Mouse (Mus musculus): ENCODE results near the gene Gfy. TPM values are rescaled to one million over a fixed set of nuclear protein-coding genes. Genes with fewer than 3 reads are reported as not detected.
A peak's percentile ranks its signal among the peaks of the same experiment; 100 is the strongest.

Gfy gene
- not detected for total RNA-seq (2022)

DNA sequence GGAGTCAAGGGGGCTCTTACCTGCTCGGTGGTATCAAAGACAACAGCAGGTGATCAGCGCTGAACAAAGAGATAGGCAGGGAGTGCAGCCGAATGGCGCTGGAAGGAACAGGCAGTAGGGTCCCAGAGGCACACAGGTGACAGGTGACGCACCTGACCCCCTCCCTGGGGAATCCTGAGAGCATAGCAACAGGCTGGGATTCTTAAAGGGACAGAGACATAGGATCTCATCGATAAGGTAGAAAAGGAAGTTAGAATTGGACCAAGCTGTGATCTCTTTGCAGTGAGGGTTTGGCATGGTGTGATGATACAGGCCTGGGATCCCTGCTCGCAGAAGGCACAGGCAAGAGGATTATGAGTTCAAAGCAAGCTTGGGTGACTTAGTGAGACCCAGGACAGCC is at the start of gene Gfy:
TSS of gene Gfy (minus strand) at position 101 of the 400 bp plus-strand sequence.
- DNase-seq (ENCODE audit: low spot score) = no peak

DNA sequence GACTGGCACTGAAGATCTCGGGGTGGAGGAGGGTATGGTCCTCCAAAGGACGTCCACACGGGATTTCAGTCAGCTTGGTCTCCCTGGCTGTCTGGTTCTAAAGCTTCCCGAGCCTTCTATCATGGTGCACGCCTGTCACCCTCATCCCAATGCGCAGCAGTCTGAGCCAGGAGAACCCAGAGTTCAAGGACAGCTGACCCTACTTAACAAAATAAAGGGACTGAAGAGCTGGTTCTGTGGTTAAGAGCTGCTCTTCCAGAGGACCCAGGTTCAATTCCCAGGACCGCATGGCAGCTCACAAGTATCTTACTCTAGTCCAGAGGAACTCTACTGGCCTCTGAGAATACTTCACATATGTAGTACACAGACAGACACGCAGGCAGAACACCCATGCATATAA is 49.7 kb upstream of the Gfy start:
- no peak for DNase-seq (ENCODE audit: low spot score)

DNA sequence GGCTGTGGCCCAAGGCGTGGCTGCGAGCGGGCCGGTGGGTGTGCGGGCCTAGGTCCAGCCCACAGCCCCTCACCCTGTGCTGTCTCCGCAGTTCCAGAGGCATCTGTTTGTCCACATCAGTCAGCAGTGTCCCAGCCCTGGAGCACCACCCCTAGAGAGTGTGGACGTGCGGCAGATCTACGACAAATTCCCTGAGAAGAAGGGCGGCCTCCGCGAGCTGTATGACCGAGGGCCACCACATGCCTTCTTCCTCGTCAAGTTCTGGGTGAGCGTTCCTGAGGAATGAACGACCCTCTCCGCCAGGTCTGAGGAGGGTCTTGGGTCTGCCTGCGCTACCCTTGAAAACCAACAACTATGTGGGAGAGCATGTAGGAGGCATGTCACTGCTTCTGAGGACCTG is 49.2 kb upstream of the Gfy start:
- DNase-seq (ENCODE audit: low spot score) = no peak

DNA sequence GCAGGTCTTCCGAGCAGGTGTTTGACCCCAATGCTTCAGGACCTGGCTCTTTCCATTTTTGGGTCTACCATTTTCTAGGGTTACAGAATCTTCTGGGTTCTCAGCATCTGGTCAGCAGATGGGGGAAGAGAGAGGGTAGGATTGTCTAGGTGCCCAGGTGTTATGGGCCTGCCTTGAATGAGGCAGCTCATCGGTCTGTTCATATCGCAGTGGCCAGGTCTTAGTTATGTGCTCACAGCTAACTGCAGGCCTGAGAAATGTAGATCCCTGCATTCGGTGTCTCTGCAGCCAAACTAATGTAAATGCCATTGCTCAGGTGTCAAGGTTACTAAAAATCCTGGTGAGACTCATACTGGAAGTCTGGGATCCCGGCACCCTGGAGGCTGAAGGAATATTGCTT is 47.1 kb upstream of the Gfy start:
- no peak for DNase-seq (ENCODE audit: low spot score)

- DNase-seq (ENCODE audit: low spot score) = no peak
These were observed 45.5 kb upstream of the Gfy start for GRCm38 (mm10) chr7:45224826-45225225.

DNA sequence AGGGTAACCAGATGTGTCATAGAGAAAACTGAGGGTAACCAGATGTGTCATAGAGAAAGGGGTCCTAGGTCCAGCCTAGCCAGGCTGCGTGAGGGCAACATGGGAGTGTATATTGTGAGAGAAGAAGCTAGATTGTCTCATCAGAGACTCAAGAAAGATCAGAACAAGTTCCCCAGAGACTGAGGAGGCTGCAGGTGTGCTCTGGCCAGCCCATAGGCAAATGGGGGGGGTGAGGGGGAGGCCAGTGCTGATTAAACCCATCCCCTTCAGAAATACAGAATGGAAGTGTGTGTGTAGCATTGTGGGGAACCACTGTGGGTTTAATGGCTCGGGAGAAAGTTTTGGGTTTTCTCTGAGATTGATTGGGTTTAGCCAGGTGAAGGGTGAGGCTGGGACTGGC is 42.3 kb upstream of the Gfy start:
- no peak for DNase-seq (ENCODE audit: low spot score)

- no peak for DNase-seq (ENCODE audit: low spot score)
These were observed 37.2 kb upstream of the Gfy start for GRCm38 (mm10) chr7:45216442-45217183.

DNA sequence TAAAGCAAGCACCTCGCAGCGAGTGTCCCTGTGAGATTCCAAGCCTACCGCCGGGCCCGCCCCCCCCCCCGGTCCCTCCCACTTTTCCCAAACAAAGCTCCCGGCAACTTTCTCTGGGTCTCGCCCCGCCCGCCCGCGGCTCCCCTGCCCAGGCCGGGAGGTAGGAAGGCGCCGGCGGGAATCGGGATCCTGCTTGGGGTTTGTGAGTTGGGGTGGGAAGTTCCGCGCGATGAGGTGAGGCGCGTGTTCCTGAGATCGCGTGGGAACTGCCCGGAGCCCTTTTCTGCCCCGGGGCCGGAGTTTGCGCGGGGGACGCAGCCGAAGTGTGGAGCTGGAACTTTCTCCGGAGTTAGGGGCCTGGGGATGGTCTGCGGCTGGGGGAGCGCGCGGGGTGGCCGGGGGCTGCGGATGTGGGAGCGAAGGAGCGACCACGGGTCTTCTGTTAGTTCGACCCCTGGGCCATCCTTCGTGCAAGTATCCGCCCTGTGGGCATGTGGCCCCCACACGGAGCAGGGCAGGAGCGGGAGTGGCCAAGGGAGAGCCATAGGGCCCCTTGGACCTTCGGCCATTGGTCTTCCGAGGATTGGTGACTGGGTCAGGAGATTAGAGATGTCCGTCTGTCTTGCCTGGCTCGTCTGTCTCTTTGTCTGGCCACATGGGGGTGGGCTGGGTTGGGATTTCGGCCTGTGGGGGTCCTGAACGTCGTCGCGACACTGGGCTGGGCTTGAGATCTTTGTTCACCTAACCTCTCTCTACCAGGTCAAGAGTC is 36.5 kb upstream of the Gfy start, which contains the start of gene Tead2:
TSS of gene Tead2 (plus strand) at position 81 of the 769 bp plus-strand sequence.
- no peak for DNase-seq (ENCODE audit: low spot score)

- DNase-seq (ENCODE audit: low spot score) = no peak
These were observed 34.3 kb upstream of the Gfy start for GRCm38 (mm10) chr7:45213708-45214107.

GRCm38 (mm10) chr7:45212356-45212755 is 33.0 kb upstream of the Gfy start:
- DNase-seq (ENCODE audit: low spot score) = no peak

- DNase-seq (ENCODE audit: low spot score) = no peak
These were observed 32.5 kb upstream of the Gfy start, which contains the start of gene Dkkl1 for GRCm38 (mm10) chr7:45211851-45212251. Dkkl1 (minus strand) TSS chr7:45212147.

DNA sequence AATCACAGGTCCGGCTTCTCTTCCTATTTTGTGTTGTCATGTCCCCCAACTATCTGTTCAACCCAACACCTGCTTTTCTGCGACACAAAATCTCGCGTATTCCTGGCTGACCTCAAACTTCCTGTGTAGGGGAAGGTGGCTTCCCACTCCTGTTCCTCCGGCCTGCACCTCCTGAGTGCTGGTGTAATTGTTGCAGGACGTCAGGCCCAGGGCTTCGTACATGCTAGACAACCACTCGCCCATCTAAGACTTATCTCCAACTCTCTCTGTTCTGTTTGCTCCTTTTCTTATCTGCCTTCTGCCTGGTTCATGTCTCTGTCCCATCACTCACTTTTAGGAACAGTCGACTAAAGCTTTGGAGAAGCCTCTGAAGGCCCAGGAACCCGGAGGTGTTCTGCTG is 31.7 kb upstream of the Gfy start:
- DNase-seq (ENCODE audit: low spot score) = no peak

DNA sequence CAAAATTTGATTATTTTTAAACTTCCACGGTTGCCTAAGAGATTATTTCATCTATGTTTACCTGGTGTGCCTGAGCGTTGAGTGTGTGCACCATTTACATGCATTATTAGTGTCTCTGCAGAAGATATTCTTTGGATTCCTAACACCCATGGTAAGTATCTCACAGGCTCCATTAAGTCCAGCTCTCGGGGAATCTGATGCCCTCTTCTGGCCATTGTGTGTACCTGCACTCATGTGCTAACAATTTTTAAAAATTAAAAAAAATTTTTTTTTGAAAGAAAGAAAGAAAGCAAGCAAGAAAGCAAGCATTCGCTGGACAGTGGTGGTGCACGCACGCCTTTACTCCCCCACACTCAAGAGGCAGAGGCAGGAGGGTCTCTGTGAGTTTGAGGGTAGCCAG is 28.9 kb upstream of the Gfy start:
- no peak for DNase-seq (ENCODE audit: low spot score)

DNA sequence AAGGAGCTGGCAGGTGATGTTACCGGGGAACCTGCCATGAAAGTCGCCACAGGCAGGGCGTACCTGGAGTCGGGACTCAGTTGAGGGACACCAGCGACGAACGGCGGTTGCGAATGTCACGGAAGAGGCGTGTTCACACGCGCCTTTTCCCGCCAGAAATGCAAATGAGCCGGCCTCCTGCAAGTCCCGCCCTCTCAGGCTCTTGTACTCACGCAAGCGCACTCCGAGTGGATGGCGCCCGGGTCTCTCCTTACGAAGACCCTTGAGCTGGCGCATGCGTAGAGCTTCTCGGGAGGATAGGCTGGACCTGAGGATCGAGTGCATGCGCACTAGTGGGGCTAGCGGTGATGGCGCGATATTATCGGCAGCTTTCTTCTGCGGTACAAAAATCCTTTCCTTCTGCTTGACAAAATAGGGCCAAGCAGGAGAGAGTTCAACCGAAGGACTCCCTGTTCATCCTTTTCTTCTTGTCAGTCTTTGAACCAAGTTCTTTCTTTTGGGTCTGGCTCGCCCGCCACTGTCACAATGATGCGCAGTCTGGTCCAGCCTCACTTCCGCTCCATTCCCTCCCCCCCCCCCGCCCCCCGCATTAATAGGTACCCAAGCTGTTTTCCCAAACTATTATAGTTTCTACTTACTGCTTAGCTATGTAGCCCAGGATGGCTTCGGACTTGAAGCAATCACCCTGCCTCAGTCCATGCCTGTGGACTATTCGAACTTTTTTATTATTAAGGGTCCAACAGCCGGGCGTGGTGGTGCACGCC is 25.2 kb upstream of the Gfy start, which contains the start of gene Ccdc155:
TSS of gene Ccdc155 (minus strand) at position 513 of the 764 bp plus-strand sequence.
- peak; percentile 85 for DNase-seq (ENCODE audit: low spot score)

DNA sequence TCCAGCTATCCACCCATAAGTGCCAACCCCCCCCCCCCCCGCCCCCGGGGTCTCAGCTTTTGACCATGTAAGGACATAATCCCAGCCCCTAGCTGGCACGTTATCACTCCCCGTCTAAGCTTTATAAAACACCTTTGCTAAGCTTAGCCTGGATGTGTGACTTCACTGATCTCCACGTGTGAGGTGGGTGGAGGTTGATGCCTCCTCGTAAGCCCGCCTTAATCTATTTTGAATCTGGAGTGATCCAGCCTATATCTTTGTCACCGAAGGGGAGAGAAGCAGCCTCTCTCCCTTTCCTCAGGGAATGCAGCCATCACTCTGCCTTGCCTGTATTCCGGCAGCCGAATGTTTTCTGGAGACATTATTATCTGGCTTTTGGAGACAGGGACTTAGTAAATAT is 23.3 kb upstream of the Gfy start:
- no peak for DNase-seq (ENCODE audit: low spot score)

GRCm38 (mm10) chr7:45198961-45199360 is 19.6 kb upstream of the Gfy start:
- DNase-seq (ENCODE audit: low spot score) = no peak

DNA sequence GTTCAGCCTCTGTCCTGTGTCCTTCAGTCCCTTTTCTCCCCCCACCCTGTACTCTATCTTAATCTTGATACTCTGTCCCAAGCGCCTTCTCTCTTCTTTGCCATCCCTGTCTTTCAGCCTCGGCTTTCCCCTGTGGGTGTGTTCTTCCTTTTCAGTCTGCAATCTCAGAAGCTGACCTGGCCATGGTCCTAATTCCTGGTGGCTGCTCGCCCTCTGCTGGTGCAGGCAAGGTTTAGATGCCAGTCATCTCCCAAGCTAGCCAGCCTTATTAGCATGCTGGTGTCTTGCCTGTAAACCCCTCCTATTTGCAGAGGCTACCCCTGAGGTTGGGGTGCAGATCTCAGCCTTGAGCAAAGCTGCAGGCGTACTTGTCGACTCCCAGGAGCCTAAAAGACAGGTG is 19.1 kb upstream of the Gfy start:
- peak; percentile 67 for DNase-seq (ENCODE audit: low spot score)

GRCm38 (mm10) chr7:45196994-45197393 is 17.6 kb upstream of the Gfy start:
- DNase-seq (ENCODE audit: low spot score) = no peak

- no peak for DNase-seq (ENCODE audit: low spot score)
These were observed 16.8 kb upstream of the Gfy start for GRCm38 (mm10) chr7:45196176-45196535.

DNA sequence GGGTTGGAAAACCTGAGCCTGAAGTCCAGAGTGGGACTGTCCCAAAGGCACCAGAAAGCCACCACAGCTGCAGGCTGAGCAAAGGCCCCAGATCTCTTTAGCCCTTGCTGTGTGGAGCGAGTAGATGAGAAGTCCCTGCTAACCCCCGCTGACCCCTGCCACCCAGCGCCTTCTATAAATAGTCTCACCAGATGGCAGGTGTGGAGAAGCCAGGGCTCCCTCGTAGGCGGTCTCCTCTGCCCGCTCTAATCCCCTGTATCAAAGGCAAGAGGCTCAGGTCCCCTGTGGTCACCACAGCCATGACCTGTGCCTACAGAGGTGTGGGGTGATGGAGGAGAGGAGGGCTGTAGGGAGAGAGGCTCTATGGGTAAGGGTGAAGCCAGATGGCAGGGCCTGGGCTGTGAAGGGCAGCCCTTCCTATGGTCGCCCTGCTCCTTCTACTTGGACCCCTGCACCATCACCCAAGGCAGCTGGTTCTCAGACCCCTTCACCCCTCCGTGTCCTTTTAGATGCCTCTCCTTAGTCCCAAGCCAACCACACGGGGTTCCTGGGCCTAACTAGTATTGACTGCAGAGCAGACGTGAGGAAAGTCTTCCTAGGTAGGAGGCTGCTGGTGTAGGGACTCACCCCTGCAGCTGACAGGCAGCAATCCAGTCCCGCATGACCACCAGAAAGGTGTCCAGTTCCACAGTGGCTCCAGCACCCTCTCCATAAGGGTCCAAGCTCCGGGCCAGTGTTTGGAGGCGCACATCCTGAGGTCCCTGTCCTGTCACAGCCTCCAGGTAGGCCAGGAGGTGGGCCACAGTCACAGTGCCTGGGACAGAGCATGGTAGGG is 16.2 kb upstream of the Gfy start:
- DNase-seq (ENCODE audit: low spot score) = no peak

Data from heart, adult 8-10 months (tissue).